ENCODE assay signal across 8 mouse cellular contexts in the genomic region with DNA sequence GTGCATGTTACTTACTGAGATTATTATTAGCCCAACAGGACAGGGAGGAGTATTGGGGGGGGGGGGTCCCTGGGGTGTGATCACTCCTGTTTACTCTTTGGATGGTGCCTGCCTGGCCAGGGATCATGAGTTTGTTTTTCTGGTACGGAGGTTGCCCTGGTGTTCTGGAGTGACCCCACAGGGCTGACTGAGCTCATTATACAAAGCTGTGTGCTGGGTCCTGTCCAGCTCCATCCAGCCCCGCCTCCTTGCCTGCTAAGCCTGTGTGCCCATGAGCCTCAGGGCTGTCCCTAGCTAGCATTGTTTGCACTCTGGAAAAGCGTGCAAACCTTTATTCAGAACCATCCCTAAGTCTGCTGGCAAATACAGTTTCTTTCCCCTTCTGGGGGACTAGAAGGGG.
DNase-seq lines count a peak whose midpoint lies in the region; ATAC-seq lines count a peak whose summit lies in the region.

No protein-coding gene starts in this region.

- peak; percentile 67 for ATAC-seq in forebrain, embryonic 12.5 days (ENCODE audit: low FRiP score)
- ATAC-seq in midbrain, embryonic 11.5 days (ENCODE audit: low FRiP score): peak; percentile 98
- peak; percentile 78 for ATAC-seq in stomach, embryonic 15.5 days (ENCODE audit: insufficient read depth, low FRiP score, low read depth)

- no peaks in the 10 kb centered on the region for H3K9me3 ChIP-seq in forebrain, embryonic 12.5 days
- no peaks in the 10 kb centered on the region for H3K9me3 ChIP-seq in midbrain, embryonic 11.5 days (ENCODE audit: control insufficient read depth, low read length)
- no peaks in the 10 kb centered on the region for H3K9me3 ChIP-seq in stomach, embryonic 15.5 days

- no peak overlapping the region for H3K4me2 ChIP-seq in forebrain, embryonic 12.5 days
- no peak overlapping the region for H3K4me2 ChIP-seq in midbrain, embryonic 11.5 days
- no peak overlapping the region for H3K4me2 ChIP-seq in stomach, embryonic 15.5 days

- no peak overlapping the region for H3K27ac ChIP-seq in forebrain, embryonic 12.5 days
- no peak overlapping the region for H3K27ac ChIP-seq in midbrain, embryonic 11.5 days (ENCODE audit: low read depth, low read length)
- H3K27ac ChIP-seq in stomach, embryonic 15.5 days: no peak overlapping the region

- H3K27me3 ChIP-seq in forebrain, embryonic 12.5 days: no peaks in the 10 kb centered on the region
- H3K27me3 ChIP-seq in midbrain, embryonic 11.5 days (ENCODE audit: control insufficient read depth, insufficient read depth, low read length): no peaks in the 10 kb centered on the region
- no peaks in the 10 kb centered on the region for H3K27me3 ChIP-seq in stomach, embryonic 15.5 days (replicated peaks)

- H3K9ac ChIP-seq in forebrain, embryonic 12.5 days: no peak overlapping the region
- H3K9ac ChIP-seq in midbrain, embryonic 11.5 days (ENCODE audit: low read length): no peak overlapping the region
- H3K9ac ChIP-seq in stomach, embryonic 15.5 days: no peak overlapping the region

- H3K4me1 ChIP-seq in forebrain, embryonic 12.5 days: peaks cover 8% of the 10 kb centered on the region
- 0 out of 2 replicates have a peak, but pooled peaks cover 3% of the 10 kb centered on the region for H3K4me1 ChIP-seq in midbrain, embryonic 11.5 days (ENCODE audit: control insufficient read depth, insufficient read depth, low read length)
- 0 out of 2 replicates have a peak, but pooled peaks cover 6% of the 10 kb centered on the region for H3K4me1 ChIP-seq in stomach, embryonic 15.5 days

- 15% methylated on average over 3 of the region's 3 CpGs for WGBS in forebrain, embryonic 12.5 days
- 5% methylated on average over 3 of the region's 3 CpGs for WGBS in midbrain, embryonic 11.5 days
- 42% methylated on average over 3 of the region's 3 CpGs for WGBS in stomach, embryonic 15.5 days

- DNase-seq in urinary bladder, postnatal 36 days (ENCODE audit: low spot score in 2 of 2): peak; percentile 18 to 73
- no peak for DNase-seq in urinary bladder, postnatal 10 days (ENCODE audit: low spot score)
- peak; percentile 71 for DNase-seq in heart, postnatal 4 days
- peak; percentile 9 to 10 for DNase-seq in layer of hippocampus, postnatal 36 days
- no peak for DNase-seq in midbrain, embryonic 11.5 days (ENCODE audit: low spot score, missing footprints)
- no peak for DNase-seq in B cell, adult 2 months

- no peak overlapping the region for H3K4me3 ChIP-seq in forebrain, embryonic 12.5 days (replicated peaks)
- no peak overlapping the region for H3K4me3 ChIP-seq in midbrain, embryonic 11.5 days (ENCODE audit: low read depth, low read length)
- no peak overlapping the region for H3K4me3 ChIP-seq in stomach, embryonic 15.5 days (replicated peaks)

- H3K36me3 ChIP-seq in forebrain, embryonic 12.5 days (replicated peaks): no peaks in the 10 kb centered on the region
- H3K36me3 ChIP-seq in midbrain, embryonic 11.5 days (ENCODE audit: control insufficient read depth, insufficient read depth, low read length): no peaks in the 10 kb centered on the region
- H3K36me3 ChIP-seq in stomach, embryonic 15.5 days: no peaks in the 10 kb centered on the region

Comparison
In these comparisons a context has a peak if more than half of its experiments do, and no peak if none do; other contexts are left out.
1. DNase-seq: peak in urinary bladder, postnatal 36 days (2 of 2), heart, postnatal 4 days (single experiment) and layer of hippocampus, postnatal 36 days (2 of 2); none in urinary bladder, postnatal 10 days (single experiment), midbrain, embryonic 11.5 days (single experiment) and B cell, adult 2 months (0 of 2).
2. Peak in every context shown above with its lines, with median percentiles within 50 percentile points of each other: ATAC-seq.